Mouse (Mus musculus): Measurements from ENCODE around the gene Rom1. TPM values are rescaled to one million over a fixed set of nuclear protein-coding genes. Genes with fewer than 3 reads are reported as not detected.
"Not testable (repeated sequence)": the region's sequence is repeated elsewhere in the genome, so short reads cannot be mapped to it uniquely, and the experiment has no call there.

The Rom1 gene
- 2.4 and 3.9 TPM in 2 replicates for polyA plus RNA-seq (2014; fragmentation: Nextera tagmentation; extraction: Ambion mirVana)

DNA sequence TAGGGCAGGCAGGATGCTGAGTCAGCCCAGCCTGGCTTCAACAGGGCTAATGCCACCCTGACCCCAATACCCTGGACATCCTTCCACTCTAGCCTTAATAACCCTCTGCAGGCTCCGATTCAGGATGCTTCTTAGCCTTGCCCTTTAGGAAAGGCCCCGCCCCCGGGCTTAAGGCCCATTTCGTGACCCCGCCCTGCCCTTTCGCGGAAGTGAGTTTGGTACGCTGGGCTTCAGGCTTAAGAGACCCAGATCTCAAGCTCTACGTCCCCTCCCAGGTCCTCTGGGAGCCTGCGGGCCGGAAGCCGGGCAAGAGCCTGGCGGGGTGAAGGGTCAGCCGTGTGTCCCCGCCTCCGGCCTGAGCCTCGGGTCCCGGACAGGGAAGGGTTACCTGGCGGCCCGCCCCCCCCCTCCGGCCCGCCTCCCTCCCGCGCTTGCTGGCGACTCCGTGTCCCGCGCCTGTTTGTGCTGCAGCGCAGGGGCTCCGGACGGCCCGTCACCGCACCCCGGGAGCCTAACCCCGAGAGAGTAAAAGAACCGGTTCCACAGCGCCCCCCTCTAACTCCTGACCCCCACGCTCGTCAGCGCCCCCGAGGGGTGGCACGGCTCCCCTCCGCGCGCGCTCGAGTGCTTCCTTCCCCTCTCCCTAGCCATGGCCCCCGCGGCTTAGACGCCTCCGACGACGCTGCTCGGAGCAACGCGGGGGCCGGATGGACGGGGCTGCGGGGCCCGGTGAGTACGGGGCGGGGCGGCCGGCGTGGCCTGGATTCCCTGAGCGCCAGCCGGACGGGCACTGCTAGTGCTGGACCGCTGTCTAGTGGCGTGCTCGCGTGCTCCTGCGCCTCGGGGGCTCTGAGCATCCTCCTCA lies at the start of gene Rom1, which contains the start of gene Eml3:
TSS of gene Rom1 (minus strand) at position 133 of the 865 bp plus-strand sequence.
TSS of gene Eml3 (plus strand) at position 329 of the 865 bp plus-strand sequence.
- peak within 1 kb of the TSS; percentile 90 for H3K4me2 ChIP-seq
- WGBS, result under 1% methylated on average over 68 of the region's 74 CpGs
- H3K9me3 ChIP-seq (ENCODE audit: control insufficient read depth, low read length), result no peaks in the 10 kb centered on the region
- peak; percentile 75 for ATAC-seq (replicated peaks; ENCODE audit: low FRiP score)
- peak within 1 kb of the TSS; percentile 87 for H3K4me3 ChIP-seq (ENCODE audit: low read depth, low read length)
- peak within 1 kb of the TSS; percentile 92 for H3K27ac ChIP-seq (ENCODE audit: low read depth, low read length)
- H3K9ac ChIP-seq (ENCODE audit: low read depth, low read length), result peak within 1 kb of the TSS; percentile 88
- peak; percentile 86 for DNase-seq (ENCODE audit: low spot score)
- H3K27me3 ChIP-seq (replicated peaks; ENCODE audit: control insufficient read depth, insufficient read depth, low read length), result no peaks in the 10 kb centered on the region
- H3K4me1 ChIP-seq (replicated peaks; ENCODE audit: control insufficient read depth, insufficient read depth, low read length), result peaks cover 34% of the 10 kb centered on the region
- H3K36me3 ChIP-seq (ENCODE audit: control insufficient read depth, insufficient read depth, low read length), result peaks cover 21% of the 10 kb centered on the region; the same call in 1 of the 2 replicates

DNA sequence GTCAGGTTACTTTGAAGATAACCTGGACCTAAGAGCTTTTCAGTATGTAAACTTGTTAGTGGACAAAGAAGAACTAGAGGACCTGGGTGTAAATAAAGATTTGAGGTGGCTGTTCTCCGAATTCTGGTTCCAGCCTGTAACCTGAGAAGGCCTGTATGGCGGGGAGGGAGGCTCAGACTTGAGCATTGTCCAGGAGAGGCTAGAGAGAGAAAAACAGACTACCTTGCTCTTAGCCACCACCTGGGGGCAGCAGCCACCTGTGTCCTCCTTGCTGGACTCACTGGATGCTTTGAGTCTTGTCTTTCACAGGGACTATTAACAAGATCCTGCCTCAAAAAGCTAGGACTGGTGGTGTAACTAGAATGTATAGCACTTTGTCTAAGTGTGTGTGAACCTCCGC lies 47.4 kb upstream of the Rom1 start:
- no peaks in the 10 kb centered on the region for H3K9me3 ChIP-seq (ENCODE audit: control insufficient read depth, low read length)
- 57% methylated on average over 3 of the region's 3 CpGs for WGBS
- H3K27me3 ChIP-seq (replicated peaks; ENCODE audit: control insufficient read depth, insufficient read depth, low read length), result no peaks in the 10 kb centered on the region
- ATAC-seq (replicated peaks; ENCODE audit: low FRiP score) (0 out of 2 replicates have a peak, but pooled peaks have one; percentile 38), DNase-seq (ENCODE audit: low spot score) (no peak)
- H3K4me1 ChIP-seq (replicated peaks; ENCODE audit: control insufficient read depth, insufficient read depth, low read length), result no peaks in the 10 kb centered on the region; the same call in 1 of the 2 replicates
- peaks cover 73% of the 10 kb centered on the region for H3K36me3 ChIP-seq (ENCODE audit: control insufficient read depth, insufficient read depth, low read length)
- no peak overlapping the region for H3K9ac ChIP-seq (ENCODE audit: low read depth, low read length)
- no peak overlapping the region; the same call in none of the 2 replicates for H3K27ac ChIP-seq (ENCODE audit: low read depth, low read length)
- H3K4me3 ChIP-seq (ENCODE audit: low read depth, low read length), result no peak overlapping the region
- H3K4me2 ChIP-seq, result no peak overlapping the region

DNA sequence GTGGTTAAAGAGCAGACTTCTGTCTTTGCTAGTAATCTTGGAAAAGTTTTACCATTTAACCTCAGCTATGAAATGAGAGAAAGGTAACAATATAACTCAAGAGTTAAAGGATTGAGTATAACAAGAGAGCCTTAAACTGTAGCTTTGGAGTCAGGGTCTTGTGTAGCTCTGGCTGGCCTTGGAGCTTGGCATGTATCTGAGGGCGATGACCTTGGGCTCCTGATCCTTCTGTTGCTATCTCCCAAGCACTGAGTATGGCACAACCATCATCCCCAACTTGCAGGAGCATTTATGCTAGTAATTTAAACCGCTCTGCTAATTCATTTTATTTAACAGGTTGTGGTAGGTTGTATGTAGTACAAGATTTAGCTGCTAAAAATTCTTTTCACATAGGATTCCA lies 46.3 kb upstream of the Rom1 start:
- no peak overlapping the region for H3K4me3 ChIP-seq (ENCODE audit: low read depth, low read length)
- no peak overlapping the region for H3K27ac ChIP-seq (ENCODE audit: low read depth, low read length)
- no peaks in the 10 kb centered on the region for H3K27me3 ChIP-seq (replicated peaks; ENCODE audit: control insufficient read depth, insufficient read depth, low read length)
- H3K36me3 ChIP-seq (ENCODE audit: control insufficient read depth, insufficient read depth, low read length), result peaks cover 83% of the 10 kb centered on the region
- no peak for ATAC-seq (replicated peaks; ENCODE audit: low FRiP score)
- H3K4me1 ChIP-seq (replicated peaks; ENCODE audit: control insufficient read depth, insufficient read depth, low read length), result no peaks in the 10 kb centered on the region
- H3K4me2 ChIP-seq, result no peak overlapping the region
- WGBS, result 95% methylated on average over 2 of the region's 2 CpGs
- no peaks in the 10 kb centered on the region for H3K9me3 ChIP-seq (ENCODE audit: control insufficient read depth, low read length)
- H3K9ac ChIP-seq (ENCODE audit: low read depth, low read length), result no peak overlapping the region
- no peak for DNase-seq (ENCODE audit: low spot score)

DNA sequence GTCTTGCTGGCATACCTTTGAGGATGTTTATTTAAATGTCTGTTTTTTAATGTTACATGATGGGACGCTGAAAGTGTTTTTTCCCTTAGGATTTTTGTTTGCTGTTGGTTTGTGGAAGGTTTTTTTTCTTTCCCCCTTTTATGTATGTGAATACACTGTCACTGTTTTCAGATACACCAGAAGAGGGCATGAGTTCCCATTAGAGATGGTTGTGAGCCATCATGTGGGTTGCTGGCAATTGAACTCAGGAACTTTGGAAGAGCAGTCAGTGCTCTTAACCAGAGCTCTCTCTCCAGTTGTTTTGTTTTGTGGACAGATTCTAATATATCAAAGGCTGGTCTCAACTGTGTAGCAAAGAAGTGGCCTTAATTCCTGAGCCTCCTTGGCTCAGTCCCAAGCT lies 45.5 kb upstream of the Rom1 start:
- H3K27ac ChIP-seq (ENCODE audit: low read depth, low read length), result no peak overlapping the region
- H3K9me3 ChIP-seq (ENCODE audit: control insufficient read depth, low read length), result no peaks in the 10 kb centered on the region
- peaks cover 86% of the 10 kb centered on the region for H3K36me3 ChIP-seq (ENCODE audit: control insufficient read depth, insufficient read depth, low read length)
- DNase-seq (ENCODE audit: low spot score) (no peak), ATAC-seq (replicated peaks; ENCODE audit: low FRiP score) (no peak)
- 80% methylated on average over 1 of the region's 1 CpGs for WGBS
- no peaks in the 10 kb centered on the region for H3K4me1 ChIP-seq (replicated peaks; ENCODE audit: control insufficient read depth, insufficient read depth, low read length)
- no peak overlapping the region for H3K9ac ChIP-seq (ENCODE audit: low read depth, low read length)
- no peak overlapping the region for H3K4me2 ChIP-seq
- H3K4me3 ChIP-seq (ENCODE audit: low read depth, low read length), result no peak overlapping the region
- no peaks in the 10 kb centered on the region for H3K27me3 ChIP-seq (replicated peaks; ENCODE audit: control insufficient read depth, insufficient read depth, low read length)

DNA sequence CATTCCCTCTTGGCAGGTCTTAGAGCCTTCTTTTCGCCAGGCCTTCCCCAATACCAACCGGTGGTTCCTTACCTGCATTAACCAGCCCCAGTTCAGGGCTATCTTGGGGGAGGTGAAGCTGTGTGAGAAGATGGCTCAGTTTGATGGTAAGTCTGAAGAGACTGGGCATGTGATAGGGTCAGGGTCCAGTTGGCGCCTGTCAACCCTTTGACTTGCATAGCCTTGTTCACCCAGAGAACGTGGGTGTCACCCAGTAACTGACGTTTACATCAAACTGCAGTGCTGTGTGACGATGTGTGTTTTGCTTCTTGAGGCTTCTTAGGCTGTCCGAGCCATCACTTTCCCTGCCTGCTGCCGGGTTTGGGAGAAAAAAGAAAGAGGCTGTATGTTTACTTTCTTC lies 43.3 kb upstream of the Rom1 start:
- 84% methylated on average over 8 of the region's 8 CpGs for WGBS
- not testable (repeated sequence) for H3K27me3 ChIP-seq (replicated peaks; ENCODE audit: control insufficient read depth, insufficient read depth, low read length); H3K27ac ChIP-seq (ENCODE audit: low read depth, low read length); H3K9me3 ChIP-seq (ENCODE audit: control insufficient read depth, low read length); H3K9ac ChIP-seq (ENCODE audit: low read depth, low read length); H3K4me3 ChIP-seq (ENCODE audit: low read depth, low read length); DNase-seq (ENCODE audit: low spot score); H3K4me2 ChIP-seq; ATAC-seq (replicated peaks; ENCODE audit: low FRiP score); H3K4me1 ChIP-seq (replicated peaks; ENCODE audit: control insufficient read depth, insufficient read depth, low read length)
- peaks cover 70% of the 10 kb centered on the region for H3K36me3 ChIP-seq (ENCODE audit: control insufficient read depth, insufficient read depth, low read length)

DNA sequence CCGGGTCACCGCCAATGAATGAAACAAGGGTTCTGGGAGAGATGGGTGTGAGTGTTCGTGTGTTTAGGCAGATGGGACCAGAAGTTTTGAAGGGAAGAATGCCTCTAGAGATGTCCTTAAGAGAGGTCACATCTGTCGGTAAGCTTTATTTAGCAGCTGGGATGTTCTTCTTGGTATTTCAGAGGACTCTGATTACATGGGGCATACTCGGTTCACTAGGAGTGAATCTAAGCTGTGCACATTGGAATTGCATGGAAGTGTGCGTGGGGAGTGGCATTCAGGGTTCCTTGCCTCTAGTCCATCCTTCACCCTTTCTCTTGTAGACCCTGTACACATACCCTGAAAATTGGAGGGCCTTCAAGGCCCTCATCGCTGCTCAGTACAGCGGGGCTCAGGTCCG lies 38.7 kb upstream of the Rom1 start:
- H3K36me3 ChIP-seq (ENCODE audit: control insufficient read depth, insufficient read depth, low read length), result peaks cover 62% of the 10 kb centered on the region
- no peaks in the 10 kb centered on the region for H3K9me3 ChIP-seq (ENCODE audit: control insufficient read depth, low read length)
- H3K27me3 ChIP-seq (replicated peaks; ENCODE audit: control insufficient read depth, insufficient read depth, low read length), result no peaks in the 10 kb centered on the region
- peak overlapping the region; percentile 82 for H3K4me3 ChIP-seq (ENCODE audit: low read depth, low read length)
- H3K27ac ChIP-seq (ENCODE audit: low read depth, low read length), result peak overlapping the region; percentile 58
- DNase-seq (ENCODE audit: low spot score) (no peak), ATAC-seq (replicated peaks; ENCODE audit: low FRiP score) (no peak)
- 2% methylated on average over 9 of the region's 9 CpGs for WGBS
- H3K9ac ChIP-seq (ENCODE audit: low read depth, low read length), result peak overlapping the region; percentile 97
- H3K4me1 ChIP-seq (replicated peaks; ENCODE audit: control insufficient read depth, insufficient read depth, low read length), result peaks cover 3% of the 10 kb centered on the region
- H3K4me2 ChIP-seq, result peak overlapping the region; percentile 86

DNA sequence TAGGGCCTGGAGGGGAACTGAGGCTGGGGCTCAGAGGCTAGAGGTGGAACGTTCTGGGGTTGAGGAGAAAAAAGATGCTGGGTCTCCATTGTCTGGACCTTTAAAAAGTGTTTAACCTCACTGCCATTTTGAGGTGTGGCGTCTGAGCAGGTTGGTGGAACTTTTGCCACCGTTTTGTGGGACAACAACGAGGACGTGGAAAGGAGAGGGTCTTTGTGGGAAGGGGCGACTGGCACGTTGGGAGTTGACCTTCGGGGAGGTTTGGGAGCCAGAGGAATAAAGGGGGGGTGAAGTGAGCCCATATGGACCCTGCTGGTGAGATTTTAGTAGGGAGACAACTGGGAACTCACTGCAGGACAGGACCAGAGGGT lies 38.2 kb upstream of the Rom1 start:
- Histone ChIP-seq H3K27me3 (replicated peaks; ENCODE audit: control insufficient read depth, insufficient read depth, low read length) (no peaks in the 10 kb centered on the region), H3K27ac (ENCODE audit: low read depth, low read length) (peak overlapping the region; percentile 58), H3K9ac (ENCODE audit: low read depth, low read length) (peak overlapping the region; percentile 97), H3K36me3 (ENCODE audit: control insufficient read depth, insufficient read depth, low read length) (peaks cover 64% of the 10 kb centered on the region), H3K4me1 (replicated peaks; ENCODE audit: control insufficient read depth, insufficient read depth, low read length) (peaks cover 3% of the 10 kb centered on the region), H3K4me2 (peak overlapping the region; percentile 86), H3K9me3 (ENCODE audit: control insufficient read depth, low read length) (no peaks in the 10 kb centered on the region), H3K4me3 (ENCODE audit: low read depth, low read length) (peak overlapping the region; percentile 82)
- WGBS, result under 1% methylated on average over 8 of the region's 8 CpGs
- ATAC-seq (replicated peaks; ENCODE audit: low FRiP score) (no peak), DNase-seq (ENCODE audit: low spot score) (no peak)

DNA sequence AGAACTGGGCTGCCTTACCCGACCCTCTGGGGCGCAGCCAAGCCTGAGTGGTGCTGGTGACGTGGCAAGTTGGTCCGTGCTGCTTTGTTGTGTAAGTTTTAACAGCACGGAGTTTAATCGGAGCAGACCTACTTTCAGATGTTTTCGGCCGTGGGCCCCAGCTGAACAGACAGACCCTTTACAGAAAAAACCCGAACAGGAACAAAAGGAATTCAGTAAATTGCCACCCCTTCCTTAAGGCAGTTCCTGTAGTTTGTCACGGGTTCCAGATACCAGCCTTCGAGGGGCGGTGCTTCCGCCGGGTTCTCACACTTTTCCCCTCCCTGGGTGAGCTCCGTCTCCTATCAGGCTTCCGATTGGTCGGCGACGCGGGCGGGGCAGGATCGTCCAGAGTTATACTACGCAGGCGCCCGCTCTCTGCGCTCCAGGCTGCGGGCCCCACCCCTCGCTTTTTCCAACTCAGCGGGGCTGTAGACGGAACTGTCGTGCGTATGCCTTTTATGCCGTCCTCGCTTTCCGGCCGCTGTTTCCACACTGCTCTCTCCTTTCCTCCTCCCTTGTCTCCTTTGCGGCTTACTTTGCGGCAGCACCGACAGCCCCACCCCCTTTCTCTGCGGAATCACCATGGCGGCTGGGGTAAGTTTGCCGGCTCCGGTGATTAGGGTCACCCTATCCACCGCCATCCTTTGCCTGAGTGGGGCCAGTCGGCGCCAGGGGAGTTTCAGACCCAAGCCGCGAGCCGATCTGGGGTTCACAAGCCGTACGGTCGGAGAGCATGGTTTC lies 37.6 kb upstream of the Rom1 start, which contains the start of gene Eef1g:
TSS of gene Eef1g (plus strand) at position 452 of the 783 bp plus-strand sequence.
- Histone ChIP-seq H3K4me3 (ENCODE audit: low read depth, low read length) (peak within 1 kb of the TSS; percentile 82), H3K27ac (ENCODE audit: low read depth, low read length) (peak within 1 kb of the TSS; percentile 85), H3K9ac (ENCODE audit: low read depth, low read length) (peak within 1 kb of the TSS; percentile 97), H3K27me3 (replicated peaks; ENCODE audit: control insufficient read depth, insufficient read depth, low read length) (no peaks in the 10 kb centered on the region), H3K36me3 (ENCODE audit: control insufficient read depth, insufficient read depth, low read length) (peaks cover 62% of the 10 kb centered on the region), H3K9me3 (ENCODE audit: control insufficient read depth, low read length) (no peaks in the 10 kb centered on the region), H3K4me2 (peak within 1 kb of the TSS; percentile 86), H3K4me1 (replicated peaks; ENCODE audit: control insufficient read depth, insufficient read depth, low read length) (peaks cover 3% of the 10 kb centered on the region)
- DNase-seq (ENCODE audit: low spot score) (peak; percentile 98), ATAC-seq (replicated peaks; ENCODE audit: low FRiP score) (peak; percentile 98)
- under 1% methylated on average over 52 of the region's 52 CpGs for WGBS
